Mouse (Mus musculus) forebrain, embryonic 10.5 days (tissue): ENCODE measurements around the gene Erp29. TPM values are rescaled to one million over a fixed set of nuclear protein-coding genes. Genes with fewer than 3 reads are reported as not detected.
A peak's percentile ranks its signal among the peaks of the same experiment; 100 is the strongest.

Source experiments
- DNase-seq: peaks from one replicate; pipeline ENCODE4 v3.0.0-alpha.2; 2017; ENCODE audit warnings: low spot score; ENCODE audit errors: extremely low spot score
- H3K27ac ChIP-seq: fragments of 300-500 bp; sonication (generic); 2 replicates; pipeline ENCODE4 v1.5.1; 2016; ENCODE audit warnings: mild to moderate bottlenecking
- H3K27me3 ChIP-seq: fragments of 300-500 bp; sonication (generic); 2 replicates; pipeline ENCODE4 v1.6.1; 2016; ENCODE audit warnings: mild to moderate bottlenecking; ENCODE audit not compliant: poor library complexity, severe bottlenecking
- H3K36me3 ChIP-seq: fragments of 300-500 bp; sonication (generic); replicated peaks from 2 replicates; pipeline ENCODE4 v1.6.1; 2016; ENCODE audit warnings: mild to moderate bottlenecking, moderate library complexity
- H3K4me1 ChIP-seq: fragments of 300-500 bp; sonication (generic); 2 replicates; pipeline ENCODE4 v1.6.1; 2016
- H3K4me3 ChIP-seq: fragments of 300-500 bp; sonication (generic); 2 replicates; pipeline ENCODE4 v1.5.1; 2016; ENCODE audit warnings: mild to moderate bottlenecking, moderate library complexity
- H3K9me3 ChIP-seq: fragments of 300-500 bp; sonication (generic); 2 replicates; pipeline ENCODE4 v1.6.1; 2016; ENCODE audit warnings: mild to moderate bottlenecking, moderate library complexity
- WGBS: fragments of 180-500 bp; shearing (Covaris S2); methylation state at CpG from one replicate; pipeline ENCODE4 v1.1.7; 2016; 5-methylcytosine and 5-hydroxymethylcytosine counted together
- polyA plus RNA-seq: library from polyadenylated mRNA; unstranded; fragments of >200 nt; fragmentation: Nextera tagmentation; extraction: Ambion mirVana; gene quantifications from 2 replicates; pipeline ENCODE4 v1.2.1, GENCODE M21; 2016

Gene Erp29
- polyA plus RNA-seq, 1 experiment from 2014 or later = 140 TPM

GRCm38 (mm10) chr5:121461339-121462170 lies 9.2 kb upstream of the Erp29 start:
- Histone ChIP-seq H3K36me3 (no peaks in the 10 kb centered on the region), H3K27ac (no peak overlapping the region), H3K27me3 (no peaks in the 10 kb centered on the region), H3K4me1 (0 out of 2 replicates have a peak, but pooled peaks cover 5% of the 10 kb centered on the region), H3K9me3 (no peaks in the 10 kb centered on the region), H3K4me3 (no peak overlapping the region)
- 60% methylated on average over 4 of the region's 4 CpGs for WGBS
- DNase-seq = no peak

GRCm38 (mm10) chr5:121455510-121456265 lies 3.4 kb upstream of the Erp29 start:
- Histone ChIP-seq H3K27me3 (no peaks in the 10 kb centered on the region), H3K9me3 (no peaks in the 10 kb centered on the region), H3K4me3 (no peak overlapping the region), H3K4me1 (peaks cover 28% of the 10 kb centered on the region), H3K36me3 (no peaks in the 10 kb centered on the region), H3K27ac (no peak overlapping the region)
- DNase-seq = no peak
- WGBS = 88% methylated on average over 9 of the region's 9 CpGs

GRCm38 (mm10) chr5:121454503-121454782 lies 2.1 kb upstream of the Erp29 start:
- peaks cover 8% of the 10 kb centered on the region for H3K36me3 ChIP-seq
- no peak overlapping the region for H3K4me3 ChIP-seq
- peaks cover 37% of the 10 kb centered on the region for H3K4me1 ChIP-seq
- no peak overlapping the region for H3K27ac ChIP-seq
- 97% methylated on average over 3 of the region's 3 CpGs for WGBS
- no peaks in the 10 kb centered on the region for H3K9me3 ChIP-seq
- no peak for DNase-seq
- H3K27me3 ChIP-seq = no peaks in the 10 kb centered on the region

- peak overlapping the region; percentile 92; the same call in 1 of the 2 replicates for H3K4me3 ChIP-seq
- no peaks in the 10 kb centered on the region for H3K9me3 ChIP-seq
- no peak for DNase-seq
- H3K27me3 ChIP-seq = no peaks in the 10 kb centered on the region
- peaks cover 13% of the 10 kb centered on the region for H3K36me3 ChIP-seq
- 93% methylated on average over 13 of the region's 13 CpGs for WGBS
- H3K4me1 ChIP-seq = peaks cover 37% of the 10 kb centered on the region
- no peak overlapping the region for H3K27ac ChIP-seq
Measured at GRCm38 (mm10) chr5:121453743-121454502, 1.6 kb upstream of the Erp29 start.

GRCm38 (mm10) chr5:121452906-121453305 lies 600 bp upstream of the Erp29 start:
- Histone ChIP-seq H3K4me1 (peaks cover 37% of the 10 kb centered on the region), H3K9me3 (no peaks in the 10 kb centered on the region), H3K36me3 (peaks cover 23% of the 10 kb centered on the region), H3K27me3 (no peaks in the 10 kb centered on the region), H3K27ac (peak overlapping the region; percentile 93), H3K4me3 (peak overlapping the region; percentile 92)
- WGBS = 9% methylated on average over 9 of the region's 9 CpGs
- no peak for DNase-seq

- H3K27me3 ChIP-seq = no peaks in the 10 kb centered on the region
- WGBS = under 1% methylated on average over 17 of the region's 17 CpGs
- H3K27ac ChIP-seq = peak within 1 kb of the TSS; percentile 93
- peaks cover 37% of the 10 kb centered on the region for H3K4me1 ChIP-seq
- no peaks in the 10 kb centered on the region for H3K9me3 ChIP-seq
- H3K36me3 ChIP-seq = peaks cover 36% of the 10 kb centered on the region
- DNase-seq = peak; percentile 53
- peak within 1 kb of the TSS; percentile 92 for H3K4me3 ChIP-seq
Measured at GRCm38 (mm10) chr5:121451644-121452025, 671 bp downstream of the Erp29 start, which contains the start of gene Tmem116. TSS of gene Tmem116 (plus strand) at chr5:121451893.

GRCm38 (mm10) chr5:121451203-121451602 lies 1.1 kb downstream of the Erp29 start:
- Histone ChIP-seq H3K27ac (peak overlapping the region; percentile 93), H3K36me3 (peaks cover 40% of the 10 kb centered on the region), H3K4me1 (peaks cover 37% of the 10 kb centered on the region), H3K27me3 (no peaks in the 10 kb centered on the region), H3K9me3 (no peaks in the 10 kb centered on the region), H3K4me3 (peak overlapping the region; percentile 92)
- 34% methylated on average over 8 of the region's 8 CpGs for WGBS
- DNase-seq = no peak

GRCm38 (mm10) chr5:121450476-121450875 lies 1.8 kb downstream of the Erp29 start:
- H3K9me3 ChIP-seq = no peaks in the 10 kb centered on the region
- peaks cover 37% of the 10 kb centered on the region for H3K4me1 ChIP-seq
- peaks cover 48% of the 10 kb centered on the region for H3K36me3 ChIP-seq
- H3K27ac ChIP-seq = no peak overlapping the region
- H3K4me3 ChIP-seq = peak overlapping the region; percentile 92; the same call in 1 of the 2 replicates
- no peak for DNase-seq
- no peaks in the 10 kb centered on the region for H3K27me3 ChIP-seq
- WGBS = 90% methylated on average over 9 of the region's 9 CpGs

- WGBS = 74% methylated on average over 6 of the region's 6 CpGs
- no peak for DNase-seq
- H3K9me3 ChIP-seq = no peaks in the 10 kb centered on the region
- no peak overlapping the region for H3K27ac ChIP-seq
- no peak overlapping the region for H3K4me3 ChIP-seq
- H3K27me3 ChIP-seq = no peaks in the 10 kb centered on the region
- H3K4me1 ChIP-seq = peaks cover 37% of the 10 kb centered on the region
- H3K36me3 ChIP-seq = peaks cover 53% of the 10 kb centered on the region
Measured at GRCm38 (mm10) chr5:121449976-121450375, 2.3 kb downstream of the Erp29 start.

- Histone ChIP-seq H3K27me3 (no peaks in the 10 kb centered on the region), H3K9me3 (no peaks in the 10 kb centered on the region), H3K4me3 (no peak overlapping the region), H3K27ac (no peak overlapping the region), H3K36me3 (peaks cover 68% of the 10 kb centered on the region), H3K4me1 (peaks cover 26% of the 10 kb centered on the region)
- WGBS = 95% methylated on average over 3 of the region's 3 CpGs
- DNase-seq = no peak
Measured at GRCm38 (mm10) chr5:121448450-121448849, 3.9 kb downstream of the Erp29 start.

- no peak for DNase-seq
- 91% methylated on average over 5 of the region's 5 CpGs for WGBS
- no peaks in the 10 kb centered on the region for H3K27me3 ChIP-seq
- peaks cover 3% of the 10 kb centered on the region; the same call in 1 of the 2 replicates for H3K4me1 ChIP-seq
- no peak overlapping the region for H3K4me3 ChIP-seq
- no peak overlapping the region for H3K27ac ChIP-seq
- no peaks in the 10 kb centered on the region for H3K9me3 ChIP-seq
- peaks cover 100% of the 10 kb centered on the region for H3K36me3 ChIP-seq
Measured at GRCm38 (mm10) chr5:121444870-121445269, 7.4 kb downstream of the Erp29 start.

- no peak overlapping the region for H3K27ac ChIP-seq
- peak; percentile 44 for DNase-seq
- no peak overlapping the region for H3K4me3 ChIP-seq
- WGBS = 89% methylated on average over 3 of the region's 3 CpGs
- H3K27me3 ChIP-seq = no peaks in the 10 kb centered on the region
- H3K9me3 ChIP-seq = no peaks in the 10 kb centered on the region
- no peaks in the 10 kb centered on the region for H3K4me1 ChIP-seq
- H3K36me3 ChIP-seq = peaks cover 100% of the 10 kb centered on the region
Measured at GRCm38 (mm10) chr5:121443548-121443947, 8.8 kb downstream of the Erp29 start.
